Mouse (Mus musculus) R1 (cell line): ENCODE results near the gene F9.
A peak's percentile ranks its signal among the peaks of the same experiment; 100 is the strongest.
"Not testable (repeated sequence)": the region's sequence is repeated elsewhere in the genome, so short reads cannot be mapped to it uniquely, and the experiment has no call there.

Source experiments
- DNase-seq: peaks from one replicate; pipeline ENCODE4 v3.0.0-alpha.2; 2018; ENCODE audit warnings: low read depth, low spot score

The F9 gene

DNA sequence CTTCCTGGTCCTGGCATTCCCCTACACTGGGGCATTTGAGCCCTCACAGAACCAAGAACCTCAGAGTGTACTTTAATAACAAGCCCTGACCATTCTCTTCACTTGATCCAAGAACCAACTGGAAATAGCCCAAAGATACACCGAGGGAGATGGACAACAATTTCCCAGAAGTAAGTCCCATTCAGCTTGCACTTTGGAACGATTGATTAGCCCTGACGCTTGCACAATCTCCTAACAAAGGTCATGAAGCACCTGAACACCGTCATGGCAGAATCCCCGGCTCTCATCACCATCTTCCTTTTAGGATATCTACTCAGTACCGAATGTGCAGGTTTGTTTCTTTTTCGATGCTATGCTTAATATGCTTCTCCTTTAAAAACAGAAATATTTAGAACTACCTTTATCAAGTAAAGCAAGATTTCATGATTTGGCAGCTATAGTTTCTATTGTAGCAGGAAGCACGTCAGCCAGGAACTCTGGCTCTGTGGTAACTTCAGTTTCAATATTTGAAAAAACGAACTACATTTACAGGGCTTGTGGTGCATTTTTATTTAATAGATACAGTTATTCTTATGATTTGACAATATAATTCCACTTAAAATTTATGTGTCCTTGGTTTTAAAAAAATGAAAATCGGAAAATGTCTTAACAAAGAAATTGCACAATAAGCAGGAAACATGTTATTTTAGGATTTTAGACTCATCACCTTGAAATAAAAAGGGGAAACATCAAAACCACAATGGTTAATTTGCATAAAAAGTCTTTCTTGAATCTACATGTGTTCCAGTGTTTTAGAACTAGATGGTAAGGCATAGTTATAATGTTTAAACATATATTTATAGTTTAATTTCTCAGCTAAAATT is at the start of gene F9:
F9 (plus strand) TSS at position 244 of the 863 bp plus-strand sequence.
- DNase-seq = no peak

DNA sequence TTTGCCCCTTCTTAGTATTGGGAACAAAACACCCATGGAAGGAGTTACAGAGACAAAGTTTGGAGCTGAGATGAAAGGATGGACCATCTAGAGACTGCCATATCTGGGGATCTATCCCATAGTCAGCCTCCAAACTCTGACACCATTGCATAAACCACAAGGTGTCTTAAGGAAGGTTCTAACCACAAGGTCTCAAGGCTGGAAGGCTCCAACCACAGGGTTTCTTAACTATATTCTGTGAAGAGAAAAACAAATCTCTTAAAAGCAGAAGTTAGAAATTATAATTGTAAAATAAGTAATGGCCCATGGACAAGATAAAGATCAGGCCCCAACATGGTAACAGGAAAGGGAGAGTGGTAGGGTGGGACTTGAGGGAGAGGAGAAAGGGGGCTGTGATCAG is 29.5 kb upstream of the F9 start:
- not testable (repeated sequence) for DNase-seq

DNA sequence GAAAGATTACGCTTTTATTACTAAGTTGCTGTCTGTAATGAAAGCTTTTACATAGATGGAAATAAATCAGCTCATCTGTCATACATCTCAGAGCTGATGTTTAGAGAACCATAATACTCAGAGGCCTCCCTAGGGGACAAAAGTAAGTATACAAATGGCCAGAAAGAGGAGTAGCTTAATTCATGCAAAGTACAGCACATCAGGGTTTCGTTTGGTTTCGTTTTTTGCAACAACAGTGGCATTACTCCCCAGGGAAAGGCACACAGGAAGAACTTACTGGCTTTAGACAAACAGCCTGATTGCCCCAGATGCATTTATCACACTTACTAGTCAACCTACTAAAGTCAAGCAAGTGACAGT is 800 bp downstream of the F9 start:
- no peak for DNase-seq

DNA sequence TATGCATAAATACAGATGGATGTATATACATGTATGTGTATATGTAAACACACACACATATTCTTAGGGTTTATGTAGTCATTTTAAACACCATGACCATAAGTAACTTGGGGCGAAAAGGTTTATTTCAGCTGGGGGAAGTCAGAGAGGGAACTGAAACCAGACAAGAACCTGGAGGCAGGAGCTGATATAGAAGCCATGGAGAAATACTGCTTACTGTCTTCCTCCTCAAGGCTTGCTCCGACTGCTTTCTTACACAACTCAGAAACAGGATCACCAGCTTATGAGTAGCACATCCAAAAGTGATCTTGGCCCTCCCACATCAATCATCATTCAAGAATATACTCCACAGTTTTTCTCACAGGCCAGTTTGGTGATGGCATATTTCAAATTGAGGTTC is 2.2 kb downstream of the F9 start:
- no peak for DNase-seq

DNA sequence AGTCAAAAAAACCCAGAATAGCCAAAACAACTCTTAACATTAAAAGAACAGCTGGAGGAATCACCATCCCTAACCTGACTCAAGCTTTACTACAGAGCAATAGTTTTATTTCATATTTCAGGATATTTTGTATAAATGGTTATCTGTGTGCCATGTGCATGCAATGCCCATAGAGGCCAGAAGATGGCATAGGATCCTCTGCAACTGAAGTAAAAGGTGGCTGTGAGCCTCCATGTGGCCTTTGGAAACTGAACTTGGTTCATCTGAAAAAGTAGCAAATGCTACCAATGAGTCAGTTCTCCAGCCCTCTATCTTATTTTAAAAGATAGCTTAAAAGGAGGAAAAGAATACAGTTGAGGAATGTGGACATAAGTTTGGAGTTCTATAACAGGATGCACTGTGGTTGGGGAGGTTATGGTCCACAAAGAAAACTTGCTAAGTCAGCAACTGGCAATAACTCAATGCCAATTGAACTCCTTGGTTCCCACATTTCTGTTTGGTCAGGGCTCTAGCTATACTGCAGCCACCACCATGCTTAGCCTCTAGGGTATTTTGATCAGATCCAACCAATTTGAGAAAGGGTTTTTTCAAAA is 13.9 kb downstream of the F9 start:
- peak; percentile 6 for DNase-seq

DNA sequence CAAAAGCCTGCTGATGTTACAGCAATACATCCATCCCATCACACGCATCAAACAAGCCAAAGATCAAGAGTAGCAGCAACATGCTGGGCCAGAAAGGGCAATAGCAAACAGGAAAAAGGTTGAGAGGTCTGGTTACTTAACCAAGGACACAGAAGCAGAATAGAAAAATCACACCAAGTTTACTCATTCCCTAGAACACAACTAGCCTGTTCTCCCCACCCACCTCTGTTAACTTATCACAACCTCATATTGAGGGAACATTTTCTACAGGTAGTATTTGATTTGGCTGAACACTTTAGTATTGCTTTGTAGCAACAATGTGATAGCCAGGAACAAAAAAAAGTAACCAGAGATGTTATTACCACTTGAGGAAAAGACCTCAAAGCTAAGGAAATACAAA is 15.3 kb downstream of the F9 start:
- no peak for DNase-seq

- DNase-seq = no peak
Observed at GRCm38 (mm10) chrX:60021007-60021406, 21.7 kb downstream of the F9 start.

DNA sequence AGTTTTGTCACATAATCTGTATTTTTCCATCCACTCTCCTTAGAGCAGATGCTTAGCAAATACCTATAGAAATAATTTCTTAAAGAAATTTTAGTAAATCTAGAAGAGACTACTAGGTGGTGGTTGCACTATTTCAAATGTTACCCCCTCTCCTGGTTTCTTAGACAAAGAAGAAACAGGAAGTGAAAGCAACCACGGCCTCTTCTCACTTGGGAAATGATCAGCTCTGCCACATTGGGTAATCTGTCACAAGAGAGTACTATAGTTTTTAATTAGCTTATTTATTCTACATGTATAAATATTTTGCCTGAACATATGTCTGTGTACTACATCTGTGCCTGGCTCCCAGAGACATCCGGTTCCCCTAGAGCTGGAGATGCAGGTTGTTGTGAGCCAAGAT is 22.3 kb downstream of the F9 start:
- DNase-seq = no peak

GRCm38 (mm10) chrX:60026654-60027053 is 27.4 kb downstream of the F9 start:
- peak; percentile 11 for DNase-seq

DNA sequence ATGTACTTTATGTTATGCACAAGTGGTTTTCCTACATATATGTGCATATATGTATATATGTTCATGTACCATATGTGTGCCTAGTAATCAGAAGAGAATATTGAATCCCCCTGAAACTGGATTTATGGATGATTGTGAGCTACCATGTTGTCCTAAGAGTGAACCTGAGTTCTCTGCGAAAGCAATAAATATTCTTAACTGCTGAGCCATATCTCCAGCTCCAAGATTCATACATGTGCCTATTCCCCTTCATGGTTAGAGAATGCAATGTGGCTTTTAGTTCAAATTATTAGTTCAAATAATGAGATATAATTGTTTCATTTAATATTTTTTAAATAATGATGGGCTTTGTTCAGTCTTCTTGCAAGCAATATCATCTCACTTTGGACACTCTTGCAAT is 55.5 kb downstream of the F9 start:
- DNase-seq = no peak

DNA sequence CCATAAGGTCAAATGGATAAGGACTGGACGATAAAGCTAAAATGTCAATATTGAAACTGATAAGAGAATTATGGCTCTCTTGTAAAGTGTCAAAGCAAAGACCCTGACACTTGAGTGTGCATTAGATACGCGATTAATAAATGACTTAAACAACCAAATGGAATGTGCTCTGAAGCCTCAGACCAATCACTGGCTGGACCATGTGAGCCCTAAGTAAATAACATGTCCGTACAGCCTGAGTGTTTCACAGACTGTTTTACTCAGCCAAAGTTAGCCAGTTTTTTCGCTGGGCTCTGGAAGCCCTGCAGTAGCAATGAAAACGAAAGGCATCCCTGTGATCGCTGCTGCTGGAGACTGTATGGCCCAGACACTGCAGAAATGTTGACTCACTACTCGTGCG is 55.9 kb downstream of the F9 start:
- DNase-seq = no peak

- no peak for DNase-seq
Observed at GRCm38 (mm10) chrX:60075359-60075758, 76.1 kb downstream of the F9 start.
